Mouse (Mus musculus) inflammation-experienced regulatory T-cells, adult 6 months (primary cell): ENCODE measurements around the gene Sh3bgrl3. TPM values are rescaled to one million over a fixed set of nuclear protein-coding genes. Genes with fewer than 3 reads are reported as not detected.

ENCODE experiments used
- polyA plus RNA-seq, 3 experiments: library from polyadenylated mRNA; unstranded; fragments of 100-300 nt; shearing (Covaris generic); gene quantifications; one replicate each; pipeline ENCODE4 v1.2.1; 2017

Sh3bgrl3 gene
- polyA plus RNA-seq, 3 experiments from 2014 or later = 884 to 1,358 (median 1,179) TPM

Other genes starting within 250 kb of the Sh3bgrl3 start
- gene Rps6ka1, start 241.0 kb downstream of the Sh3bgrl3 start, polyA plus RNA-seq = 100 to 1,000 TPM in 1 of 3 experiments, 10 to 100 TPM in 2; 88.8 to 145 (median 91.9) TPM
- gene Hmgn2, start 160.1 kb downstream of the Sh3bgrl3 start, polyA plus RNA-seq = 100 to 1,000 TPM; 371 to 949 (median 420) TPM
- 10 to 100 TPM; 16.1 to 22.4 (median 18.6) TPM for gene Dhdds, start 127.9 kb downstream of the Sh3bgrl3 start, polyA plus RNA-seq
- gene Lin28a, start 109.9 kb downstream of the Sh3bgrl3 start, polyA plus RNA-seq = under 1 TPM in 1 of 3 experiments, not detected in 2; 0.16 TPM
- 1 to 10 TPM in 1 of 3 experiments, under 1 TPM in 2; 0.80 to 1.1 (median 0.94) TPM for gene Zfp683, start 75.0 kb downstream of the Sh3bgrl3 start, polyA plus RNA-seq
- 10 to 100 TPM; 10.8 to 23.3 (median 14.1) TPM for gene Crybg2, start 68.0 kb downstream of the Sh3bgrl3 start, polyA plus RNA-seq
- 1,000 to 10,000 TPM; 2,728 to 3,832 (median 3,666) TPM for gene Cd52, start 33.7 kb downstream of the Sh3bgrl3 start, polyA plus RNA-seq
- gene Ubxn11, start 26.2 kb downstream of the Sh3bgrl3 start, polyA plus RNA-seq = 10 to 100 TPM; 36.2 to 54.5 (median 36.5) TPM
- 100 to 1,000 TPM in 2 of 3 experiments, 10 to 100 TPM in 1; 61.0 to 150 (median 121) TPM for gene Cep85, start 58.3 kb upstream of the Sh3bgrl3 start, polyA plus RNA-seq
- gene Gm7534, start 74.2 kb upstream of the Sh3bgrl3 start, polyA plus RNA-seq = not detected
- not detected for gene Catsper4, start 98.6 kb upstream of the Sh3bgrl3 start, polyA plus RNA-seq
- gene Cnksr1, start 109.6 kb upstream of the Sh3bgrl3 start, polyA plus RNA-seq = not detected
- 1 to 10 TPM in 1 of 3 experiments, not detected in 2; 2.3 TPM for gene E130218I03Rik, start 114.9 kb upstream of the Sh3bgrl3 start, polyA plus RNA-seq
- 1 to 10 TPM; 4.7 to 6.4 (median 4.9) TPM for gene Zfp593, start 116.8 kb upstream of the Sh3bgrl3 start, polyA plus RNA-seq
- not detected for gene Gm30191, start 118.1 kb upstream of the Sh3bgrl3 start, polyA plus RNA-seq
- not detected for gene Grrp1, start 125.3 kb upstream of the Sh3bgrl3 start, polyA plus RNA-seq
- 10 to 100 TPM; 18.5 to 26.7 (median 23.7) TPM for gene Pdik1l, start 159.1 kb upstream of the Sh3bgrl3 start, polyA plus RNA-seq
- gene Trim63, start 186.3 kb upstream of the Sh3bgrl3 start, polyA plus RNA-seq = not detected
- gene Slc30a2, start 214.4 kb upstream of the Sh3bgrl3 start, polyA plus RNA-seq = under 1 TPM; 0.21 to 0.34 (median 0.29) TPM